Comparison of ENCODE assay signal across 19 mouse cellular contexts in genomic region chr1:67386877-67387276, GRCm38 (mm10).
DNase-seq lines count a peak whose midpoint lies in the region; ATAC-seq lines count a peak whose summit lies in the region.
"Had no signal": no experiment of that assay in that cellular context is flagged by ENCODE, and none has a peak within 500 bp of the region (broad histone marks: within the 10 kb centered on the region; RNA-seq: fewer than 3 reads in every experiment).

No protein-coding gene starts in this region.

- H3K36me3 ChIP-seq in forebrain, embryonic 14.5 days (ENCODE audit: control insufficient read depth, insufficient read depth, low read length) = no peaks in the 10 kb centered on the region
- H3K36me3 ChIP-seq in forebrain, embryonic 11.5 days (ENCODE audit: control insufficient read depth, insufficient read depth, low read length) = no peaks in the 10 kb centered on the region
- no peaks in the 10 kb centered on the region for H3K36me3 ChIP-seq in forebrain, embryonic 16.5 days (ENCODE audit: control insufficient read depth, insufficient read depth)
- H3K36me3 ChIP-seq in forebrain, embryonic 12.5 days (replicated peaks) = no peaks in the 10 kb centered on the region
- H3K36me3 ChIP-seq: embryonic facial prominence, embryonic 13.5 days; embryonic facial prominence, embryonic 15.5 days had no signal

- H3K9ac ChIP-seq in forebrain, embryonic 14.5 days (ENCODE audit: low read length) = no peak overlapping the region
- no peak overlapping the region for H3K9ac ChIP-seq in forebrain, embryonic 11.5 days (ENCODE audit: low read length)
- H3K9ac ChIP-seq in forebrain, embryonic 16.5 days (replicated peaks; ENCODE audit: low read depth, low read length) = no peak overlapping the region
- H3K9ac ChIP-seq in forebrain, embryonic 12.5 days = no peak overlapping the region
- H3K9ac ChIP-seq: embryonic facial prominence, embryonic 13.5 days; embryonic facial prominence, embryonic 15.5 days had no signal

- DNase-seq in forebrain, embryonic 14.5 days (ENCODE audit: low spot score) = peak; percentile 67
- no peak for DNase-seq in forebrain, embryonic 11.5 days (ENCODE audit: low spot score)
- no peak for DNase-seq in adrenal gland, adult 8-10 months
- DNase-seq: adrenal gland, adult 2 months; adrenal gland, postnatal 14 days; adrenal gland, postnatal 36 days; cerebellum, adult 11 months; cerebellum, adult 18-20 months; cerebellum, adult 8-10 months; cerebellum, adult 9-11 months; cerebellum, postnatal 14 days; cerebellum, postnatal 36 days; embryo, embryonic 11 days; gastrocnemius, adult 2 months had no signal

- no peaks in the 10 kb centered on the region for H3K9me3 ChIP-seq in forebrain, embryonic 14.5 days (replicated peaks; ENCODE audit: control insufficient read depth, low read length)
- no peaks in the 10 kb centered on the region for H3K9me3 ChIP-seq in forebrain, embryonic 11.5 days (ENCODE audit: control insufficient read depth, low read length)
- no peaks in the 10 kb centered on the region for H3K9me3 ChIP-seq in forebrain, embryonic 16.5 days (ENCODE audit: control insufficient read depth, low read length)
- H3K9me3 ChIP-seq in forebrain, embryonic 12.5 days = no peaks in the 10 kb centered on the region
- H3K9me3 ChIP-seq: embryonic facial prominence, embryonic 13.5 days; embryonic facial prominence, embryonic 15.5 days had no signal

- WGBS in forebrain, embryonic 14.5 days = 40% methylated on average over 3 of the region's 3 CpGs
- 76% methylated on average over 3 of the region's 3 CpGs for WGBS in forebrain, embryonic 11.5 days
- 31% methylated on average over 3 of the region's 3 CpGs for WGBS in forebrain, embryonic 16.5 days
- WGBS in forebrain, embryonic 12.5 days = 73% methylated on average over 3 of the region's 3 CpGs

- no peaks in the 10 kb centered on the region for H3K4me1 ChIP-seq in forebrain, embryonic 14.5 days (ENCODE audit: control insufficient read depth, insufficient read depth, low read length)
- no peaks in the 10 kb centered on the region for H3K4me1 ChIP-seq in forebrain, embryonic 11.5 days (replicated peaks; ENCODE audit: control insufficient read depth, insufficient read depth, low read length)
- peaks cover 9% of the 10 kb centered on the region for H3K4me1 ChIP-seq in forebrain, embryonic 16.5 days (replicated peaks; ENCODE audit: control insufficient read depth, insufficient read depth, low read length)
- peaks cover 5% of the 10 kb centered on the region; the same call in 1 of the 2 replicates for H3K4me1 ChIP-seq in forebrain, embryonic 12.5 days
- H3K4me1 ChIP-seq: embryonic facial prominence, embryonic 13.5 days; embryonic facial prominence, embryonic 15.5 days had no signal

- peak; percentile 67; the same call in 1 of the 2 replicates for ATAC-seq in forebrain, embryonic 14.5 days
- no peak for ATAC-seq in forebrain, embryonic 11.5 days (replicated peaks; ENCODE audit: low FRiP score)
- ATAC-seq in forebrain, embryonic 16.5 days = peak; percentile 69
- ATAC-seq in forebrain, embryonic 12.5 days (ENCODE audit: low FRiP score) = no peak

- no peak overlapping the region for H3K27ac ChIP-seq in forebrain, embryonic 14.5 days (ENCODE audit: low read depth, low read length)
- no peak overlapping the region for H3K27ac ChIP-seq in forebrain, embryonic 11.5 days (ENCODE audit: low read depth, low read length)
- H3K27ac ChIP-seq in forebrain, embryonic 16.5 days (ENCODE audit: low read length) = no peak overlapping the region
- no peak overlapping the region for H3K27ac ChIP-seq in forebrain, embryonic 12.5 days
- H3K27ac ChIP-seq: embryonic facial prominence, embryonic 13.5 days; embryonic facial prominence, embryonic 15.5 days; gastrocnemius, adult 2 months had no signal

- H3K4me3 ChIP-seq in forebrain, embryonic 14.5 days (ENCODE audit: low read depth, low read length) = no peak overlapping the region
- no peak overlapping the region for H3K4me3 ChIP-seq in forebrain, embryonic 11.5 days (ENCODE audit: low read depth, low read length)
- H3K4me3 ChIP-seq in forebrain, embryonic 16.5 days (replicated peaks; ENCODE audit: low read length) = no peak overlapping the region
- H3K4me3 ChIP-seq in forebrain, embryonic 12.5 days (replicated peaks) = no peak overlapping the region
- H3K4me3 ChIP-seq: embryonic facial prominence, embryonic 13.5 days; embryonic facial prominence, embryonic 15.5 days; erythroblast, embryonic 14.5 days; gastrocnemius, adult 2 months had no signal

- no peak overlapping the region for H3K4me2 ChIP-seq in forebrain, embryonic 14.5 days (ENCODE audit: low read length)
- H3K4me2 ChIP-seq in forebrain, embryonic 11.5 days (ENCODE audit: low read depth, low read length, severe bottlenecking) = no peak overlapping the region
- H3K4me2 ChIP-seq in forebrain, embryonic 16.5 days (ENCODE audit: low read length) = no peak overlapping the region
- no peak overlapping the region for H3K4me2 ChIP-seq in forebrain, embryonic 12.5 days
- H3K4me2 ChIP-seq: embryonic facial prominence, embryonic 13.5 days; embryonic facial prominence, embryonic 15.5 days had no signal

- H3K27me3 ChIP-seq in forebrain, embryonic 14.5 days (replicated peaks; ENCODE audit: control insufficient read depth, insufficient read depth, low read length) = no peaks in the 10 kb centered on the region
- no peaks in the 10 kb centered on the region for H3K27me3 ChIP-seq in forebrain, embryonic 11.5 days (ENCODE audit: control insufficient read depth, insufficient read depth, low read length)
- H3K27me3 ChIP-seq in forebrain, embryonic 16.5 days (replicated peaks; ENCODE audit: control insufficient read depth, insufficient read depth, low read length) = no peaks in the 10 kb centered on the region
- H3K27me3 ChIP-seq in forebrain, embryonic 12.5 days = no peaks in the 10 kb centered on the region
- H3K27me3 ChIP-seq: embryonic facial prominence, embryonic 13.5 days; embryonic facial prominence, embryonic 15.5 days had no signal

Comparison
In these comparisons a context has a peak if more than half of its experiments do, and no peak if none do; other contexts are left out.
1. ATAC-seq: peak in forebrain, embryonic 14.5 days (single experiment) and forebrain, embryonic 16.5 days (single experiment); none in forebrain, embryonic 11.5 days (single experiment) and forebrain, embryonic 12.5 days (single experiment).